Mouse (Mus musculus): ENCODE data around the gene Rdh8. TPM values are rescaled to one million over a fixed set of nuclear protein-coding genes. Genes with fewer than 3 reads are reported as not detected.

Gene Rdh8
- not detected in 2 replicates for polyA plus RNA-seq (2014; fragmentation: Nextera tagmentation; extraction: Ambion mirVana)

- 80% methylated on average over 6 of the region's 6 CpGs for WGBS
- no peaks in the 10 kb centered on the region for H3K9me3 ChIP-seq (ENCODE audit: control insufficient read depth, low read length)
- H3K36me3 ChIP-seq (ENCODE audit: control insufficient read depth, insufficient read depth, low read length) = no peaks in the 10 kb centered on the region
- ATAC-seq (replicated peaks; ENCODE audit: low FRiP score) (no peak), DNase-seq (ENCODE audit: low spot score) (no peak)
- H3K4me1 ChIP-seq (replicated peaks; ENCODE audit: control insufficient read depth, insufficient read depth, low read length) = peaks cover 6% of the 10 kb centered on the region
- peaks cover 16% of the 10 kb centered on the region for H3K27me3 ChIP-seq (replicated peaks; ENCODE audit: control insufficient read depth, insufficient read depth, low read length)
- no peak within 1 kb of the TSS for H3K4me3 ChIP-seq (ENCODE audit: low read depth, low read length)
- no peak within 1 kb of the TSS for H3K4me2 ChIP-seq
- no peak within 1 kb of the TSS for H3K9ac ChIP-seq (ENCODE audit: low read depth, low read length)
- no peak within 1 kb of the TSS for H3K27ac ChIP-seq (ENCODE audit: low read depth, low read length)
These were observed at the start of gene Rdh8 for GRCm38 (mm10) chr9:20818236-20818635. Rdh8 (plus strand) TSS chr9:20818503.

- H3K27me3 ChIP-seq (replicated peaks; ENCODE audit: control insufficient read depth, insufficient read depth, low read length) = 0 out of 2 replicates have a peak, but pooled peaks cover 3% of the 10 kb centered on the region
- no peaks in the 10 kb centered on the region for H3K36me3 ChIP-seq (ENCODE audit: control insufficient read depth, insufficient read depth, low read length)
- no peak overlapping the region for H3K4me3 ChIP-seq (ENCODE audit: low read depth, low read length)
- DNase-seq (ENCODE audit: low spot score) (no peak), ATAC-seq (replicated peaks; ENCODE audit: low FRiP score) (no peak)
- 71% methylated on average over 3 of the region's 3 CpGs for WGBS
- H3K4me1 ChIP-seq (replicated peaks; ENCODE audit: control insufficient read depth, insufficient read depth, low read length) = no peaks in the 10 kb centered on the region
- no peak overlapping the region for H3K9ac ChIP-seq (ENCODE audit: low read depth, low read length)
- H3K4me2 ChIP-seq = no peak overlapping the region
- H3K9me3 ChIP-seq (ENCODE audit: control insufficient read depth, low read length) = no peaks in the 10 kb centered on the region
- no peak overlapping the region for H3K27ac ChIP-seq (ENCODE audit: low read depth, low read length)
These were observed 37.0 kb upstream of the Rdh8 start for GRCm38 (mm10) chr9:20781286-20781685.

GRCm38 (mm10) chr9:20785055-20785454, 33.2 kb upstream of the Rdh8 start:
- Histone ChIP-seq H3K27ac (ENCODE audit: low read depth, low read length) (no peak overlapping the region), H3K27me3 (replicated peaks; ENCODE audit: control insufficient read depth, insufficient read depth, low read length) (0 out of 2 replicates have a peak, but pooled peaks cover 3% of the 10 kb centered on the region), H3K4me1 (replicated peaks; ENCODE audit: control insufficient read depth, insufficient read depth, low read length) (no peaks in the 10 kb centered on the region), H3K4me3 (ENCODE audit: low read depth, low read length) (no peak overlapping the region), H3K4me2 (no peak overlapping the region), H3K36me3 (ENCODE audit: control insufficient read depth, insufficient read depth, low read length) (no peaks in the 10 kb centered on the region), H3K9ac (ENCODE audit: low read depth, low read length) (no peak overlapping the region), H3K9me3 (ENCODE audit: control insufficient read depth, low read length) (no peaks in the 10 kb centered on the region)
- DNase-seq (ENCODE audit: low spot score) (no peak), ATAC-seq (replicated peaks; ENCODE audit: low FRiP score) (no peak)
- WGBS = 68% methylated on average over 6 of the region's 6 CpGs

- no peak overlapping the region for H3K4me2 ChIP-seq
- 72% methylated on average over 8 of the region's 8 CpGs for WGBS
- DNase-seq (ENCODE audit: low spot score) (no peak), ATAC-seq (replicated peaks; ENCODE audit: low FRiP score) (no peak)
- H3K27ac ChIP-seq (ENCODE audit: low read depth, low read length) = no peak overlapping the region
- 0 out of 2 replicates have a peak, but pooled peaks cover 3% of the 10 kb centered on the region for H3K27me3 ChIP-seq (replicated peaks; ENCODE audit: control insufficient read depth, insufficient read depth, low read length)
- no peaks in the 10 kb centered on the region for H3K4me1 ChIP-seq (replicated peaks; ENCODE audit: control insufficient read depth, insufficient read depth, low read length)
- no peaks in the 10 kb centered on the region for H3K9me3 ChIP-seq (ENCODE audit: control insufficient read depth, low read length)
- H3K36me3 ChIP-seq (ENCODE audit: control insufficient read depth, insufficient read depth, low read length) = no peaks in the 10 kb centered on the region
- H3K9ac ChIP-seq (ENCODE audit: low read depth, low read length) = no peak overlapping the region
- H3K4me3 ChIP-seq (ENCODE audit: low read depth, low read length) = no peak overlapping the region
These were observed 30.3 kb upstream of the Rdh8 start for GRCm38 (mm10) chr9:20787992-20788391.

- WGBS = 66% methylated on average over 3 of the region's 4 CpGs
- no peak overlapping the region for H3K4me3 ChIP-seq (ENCODE audit: low read depth, low read length)
- no peak overlapping the region for H3K9ac ChIP-seq (ENCODE audit: low read depth, low read length)
- H3K4me2 ChIP-seq = no peak overlapping the region
- H3K27ac ChIP-seq (ENCODE audit: low read depth, low read length) = no peak overlapping the region
- ATAC-seq (replicated peaks; ENCODE audit: low FRiP score) (no peak), DNase-seq (ENCODE audit: low spot score) (no peak)
- no peaks in the 10 kb centered on the region for H3K36me3 ChIP-seq (ENCODE audit: control insufficient read depth, insufficient read depth, low read length)
- H3K9me3 ChIP-seq (ENCODE audit: control insufficient read depth, low read length) = no peaks in the 10 kb centered on the region
- H3K27me3 ChIP-seq (replicated peaks; ENCODE audit: control insufficient read depth, insufficient read depth, low read length) = 0 out of 2 replicates have a peak, but pooled peaks cover 3% of the 10 kb centered on the region
- peaks cover 6% of the 10 kb centered on the region; the same call in 1 of the 2 replicates for H3K4me1 ChIP-seq (replicated peaks; ENCODE audit: control insufficient read depth, insufficient read depth, low read length)
These were observed 28.7 kb upstream of the Rdh8 start for GRCm38 (mm10) chr9:20789651-20790050.

GRCm38 (mm10) chr9:20790345-20790744, 28.0 kb upstream of the Rdh8 start:
- Histone ChIP-seq H3K4me2 (no peak overlapping the region), H3K4me1 (replicated peaks; ENCODE audit: control insufficient read depth, insufficient read depth, low read length) (peaks cover 6% of the 10 kb centered on the region; the same call in 1 of the 2 replicates), H3K27ac (ENCODE audit: low read depth, low read length) (no peak overlapping the region), H3K36me3 (ENCODE audit: control insufficient read depth, insufficient read depth, low read length) (no peaks in the 10 kb centered on the region), H3K9ac (ENCODE audit: low read depth, low read length) (no peak overlapping the region), H3K27me3 (replicated peaks; ENCODE audit: control insufficient read depth, insufficient read depth, low read length) (no peaks in the 10 kb centered on the region), H3K9me3 (ENCODE audit: control insufficient read depth, low read length) (no peaks in the 10 kb centered on the region), H3K4me3 (ENCODE audit: low read depth, low read length) (no peak overlapping the region)
- ATAC-seq (replicated peaks; ENCODE audit: low FRiP score) (no peak), DNase-seq (ENCODE audit: low spot score) (no peak)
- WGBS = 74% methylated on average over 3 of the region's 3 CpGs

GRCm38 (mm10) chr9:20794108-20794806, 24.0 kb upstream of the Rdh8 start:
- peaks cover 6% of the 10 kb centered on the region; the same call in 1 of the 2 replicates for H3K4me1 ChIP-seq (replicated peaks; ENCODE audit: control insufficient read depth, insufficient read depth, low read length)
- H3K27me3 ChIP-seq (replicated peaks; ENCODE audit: control insufficient read depth, insufficient read depth, low read length) = no peaks in the 10 kb centered on the region
- H3K4me2 ChIP-seq = no peak overlapping the region
- H3K27ac ChIP-seq (ENCODE audit: low read depth, low read length) = no peak overlapping the region
- no peak overlapping the region for H3K4me3 ChIP-seq (ENCODE audit: low read depth, low read length)
- H3K36me3 ChIP-seq (ENCODE audit: control insufficient read depth, insufficient read depth, low read length) = no peaks in the 10 kb centered on the region
- DNase-seq (ENCODE audit: low spot score) (no peak), ATAC-seq (replicated peaks; ENCODE audit: low FRiP score) (no peak; the same call in 1 of the 2 replicates)
- H3K9me3 ChIP-seq (ENCODE audit: control insufficient read depth, low read length) = no peaks in the 10 kb centered on the region
- no peak overlapping the region for H3K9ac ChIP-seq (ENCODE audit: low read depth, low read length)
- WGBS = 25% methylated on average over 7 of the region's 7 CpGs

GRCm38 (mm10) chr9:20804266-20805158, 13.8 kb upstream of the Rdh8 start:
- Histone ChIP-seq H3K4me1 (replicated peaks; ENCODE audit: control insufficient read depth, insufficient read depth, low read length) (no peaks in the 10 kb centered on the region), H3K9me3 (ENCODE audit: control insufficient read depth, low read length) (no peaks in the 10 kb centered on the region), H3K9ac (ENCODE audit: low read depth, low read length) (no peak overlapping the region), H3K4me2 (no peak overlapping the region), H3K27ac (ENCODE audit: low read depth, low read length) (no peak overlapping the region), H3K27me3 (replicated peaks; ENCODE audit: control insufficient read depth, insufficient read depth, low read length) (0 out of 2 replicates have a peak, but pooled peaks cover 2% of the 10 kb centered on the region), H3K36me3 (ENCODE audit: control insufficient read depth, insufficient read depth, low read length) (no peaks in the 10 kb centered on the region), H3K4me3 (ENCODE audit: low read depth, low read length) (no peak overlapping the region)
- ATAC-seq (replicated peaks; ENCODE audit: low FRiP score) = peak; percentile 62
- whole genome bisulfite sequencing = 60% methylated on average over 13 of the region's 13 CpGs
- peak; percentile 38 for DNase-seq (ENCODE audit: low spot score)

Data from liver, embryonic 11.5 days (tissue).